In the genomic region with DNA sequence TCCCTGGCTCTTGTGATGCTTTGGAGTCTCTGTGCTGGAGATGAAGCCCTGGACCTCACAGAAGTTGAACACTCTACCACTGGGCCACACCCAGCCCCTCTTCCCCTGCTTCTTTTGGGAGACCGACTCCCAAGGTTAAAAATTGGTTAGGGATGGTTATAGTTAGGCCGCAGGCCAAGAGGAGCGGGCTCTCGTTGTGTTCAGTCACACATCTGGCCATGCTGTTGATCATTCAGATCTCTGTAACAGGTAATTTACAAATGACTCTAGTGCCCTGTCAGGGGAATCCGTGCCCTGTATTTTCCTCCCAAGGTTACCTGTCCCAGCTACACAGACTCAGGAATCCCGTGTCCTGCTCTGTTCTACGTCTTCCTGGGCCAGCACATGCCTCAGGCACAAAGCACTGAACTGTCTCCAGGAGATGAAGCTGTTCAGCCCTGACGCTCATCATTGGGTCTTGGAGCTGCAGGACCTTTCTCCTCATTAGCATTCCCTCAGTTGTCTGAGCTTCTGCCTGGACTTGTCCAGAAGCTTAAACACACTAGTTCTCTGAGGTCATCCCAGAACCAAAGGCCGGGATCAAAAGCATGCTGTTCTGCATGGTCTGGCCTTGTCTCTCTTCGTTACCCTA, we compare ENCODE assay signal across 27 mouse cellular contexts. TPM values are rescaled to one million over a fixed set of nuclear protein-coding genes. Genes with fewer than 3 reads are reported as not detected.
A peak's percentile ranks its signal among the peaks of the same experiment; 100 is the strongest.
DNase-seq lines count a peak whose midpoint lies in the region; ATAC-seq and TF ChIP-seq lines count a peak whose summit lies in the region.
"Had no signal": no experiment of that assay in that cellular context is flagged by ENCODE, and none has a peak within 500 bp of the region (broad histone marks: within the 10 kb centered on the region; RNA-seq: fewer than 3 reads in every experiment).

No protein-coding gene starts in this region.

- no peak for TF ChIP-seq EP300 in heart, adult 2 months (IDR thresholded peaks at IDR 0.05; ENCODE audit: insufficient read depth, low read depth, low read length)
- no peak for TF ChIP-seq EP300 in liver, postnatal 0 days (IDR thresholded peaks at IDR 0.05; ENCODE audit: low read depth)

- TF ChIP-seq POLR2A in heart, adult 2 months (IDR thresholded peaks at IDR 0.05; ENCODE audit: insufficient read depth, low read depth, low read length) = no peak

- TF ChIP-seq CTCF in heart, adult 2 months (IDR thresholded peaks at IDR 0.05) = no peak
- TF ChIP-seq CTCF in liver, postnatal 0 days (IDR thresholded peaks at IDR 0.05; ENCODE audit: low read depth) = no peak

- no peak overlapping the region for H3K4me2 ChIP-seq in liver, postnatal 0 days (ENCODE audit: low read depth, low read length)
- H3K4me2 ChIP-seq: hindbrain, embryonic 12.5 days; intestine, embryonic 15.5 days; liver, embryonic 13.5 days; midbrain, embryonic 12.5 days had no signal

- H3K4me3 ChIP-seq in heart, adult 2 months = no peak overlapping the region
- H3K4me3 ChIP-seq in liver, postnatal 0 days (ENCODE audit: low read depth, low read length) = no peak overlapping the region
- H3K4me3 ChIP-seq: hindbrain, embryonic 12.5 days; intestine, embryonic 15.5 days; liver, embryonic 13.5 days; midbrain, embryonic 12.5 days had no signal

- peak in 1 of 2 experiments; percentile 26 for DNase-seq in heart, adult 2 months
- no peak for DNase-seq in heart, postnatal 4 days
- DNase-seq in urinary bladder, postnatal 10 days (ENCODE audit: low spot score) = peak; percentile 5
- no peak for DNase-seq in urinary bladder, adult 2 months (ENCODE audit: low spot score)
- DNase-seq in Muller cell, postnatal 12 days (ENCODE audit: inconsistent ontology term) = peak; percentile 40
- DNase-seq in kidney, postnatal 4 days = no peak
- no peak for DNase-seq in liver, postnatal 0 days
- DNase-seq: adrenal gland, adult 8-10 months; cerebellum, adult 8-10 months; cerebellum, postnatal 36 days; gastrocnemius, postnatal 36 days; heart, postnatal 14 days; kidney, adult 2 months; kidney, postnatal 36 days; layer of hippocampus, postnatal 36 days; left cerebral cortex, postnatal 4 days; liver, embryonic 13.5 days; lung, adult 2 months; right cerebral cortex, postnatal 25 days; spleen, adult 18-20 months; thymus, postnatal 4 days had no signal

- H3K4me1 ChIP-seq in heart, adult 2 months (ENCODE audit: control insufficient read depth, insufficient read depth, low read length) = peaks cover 52% of the 10 kb centered on the region
- H3K4me1 ChIP-seq in liver, postnatal 0 days (ENCODE audit: insufficient read depth) = peaks cover 69% of the 10 kb centered on the region

- H3K27me3 ChIP-seq in heart, adult 2 months (ENCODE audit: control insufficient read depth, insufficient read depth, low read length) = no peaks in the 10 kb centered on the region
- H3K27me3 ChIP-seq in liver, postnatal 0 days (ENCODE audit: insufficient read depth, low read length) = no peaks in the 10 kb centered on the region
- H3K27me3 ChIP-seq: hindbrain, embryonic 12.5 days; intestine, embryonic 15.5 days; liver, embryonic 13.5 days; midbrain, embryonic 12.5 days had no signal

- WGBS in heart, adult 2 months = 81% methylated on average over 10 of the region's 10 CpGs
- 90% methylated on average over 10 of the region's 10 CpGs for WGBS in liver, postnatal 0 days (ENCODE audit: insufficient replicate concordance)

- peaks cover 9% of the 10 kb centered on the region for H3K79me2 ChIP-seq in heart, adult 2 months (replicated peaks; ENCODE audit: control insufficient read depth, insufficient read depth, low read length)

- H3K27ac ChIP-seq in heart, adult 2 months = peak overlapping the region; percentile 5; the same call in 1 of the 2 replicates
- H3K27ac ChIP-seq in liver, postnatal 0 days (ENCODE audit: low read depth) = no peak overlapping the region
- H3K27ac ChIP-seq: hindbrain, embryonic 12.5 days; hindbrain, postnatal 0 days; intestine, embryonic 15.5 days had no signal

- no peaks in the 10 kb centered on the region for H3K9me3 ChIP-seq in liver, postnatal 0 days (ENCODE audit: low read length)
- H3K9me3 ChIP-seq: hindbrain, embryonic 12.5 days; intestine, embryonic 15.5 days; liver, embryonic 13.5 days; midbrain, embryonic 12.5 days had no signal

- no peak for ATAC-seq in liver, postnatal 0 days
- ATAC-seq in megakaryocyte, adult 5-6 weeks (ENCODE audit: poor library complexity, severe bottlenecking) = no peak
- ATAC-seq: forebrain, embryonic 14.5 days; hindbrain, postnatal 0 days; intestine, embryonic 15.5 days had no signal

- H3K36me3 ChIP-seq in heart, adult 2 months (ENCODE audit: control insufficient read depth, insufficient read depth, low read length) = peaks cover 7% of the 10 kb centered on the region
- H3K36me3 ChIP-seq in liver, postnatal 0 days (replicated peaks; ENCODE audit: insufficient read depth, low read length) = no peaks in the 10 kb centered on the region
- H3K36me3 ChIP-seq: midbrain, embryonic 12.5 days had no signal

- intact Hi-C loops in heart, adult 2 months (cut with DNase I) = no loop called here

- no peak overlapping the region for H3K9ac ChIP-seq in heart, adult 2 months (ENCODE audit: low read depth, low read length)
- H3K9ac ChIP-seq in liver, postnatal 0 days (replicated peaks) = no peak overlapping the region
- H3K9ac ChIP-seq: hindbrain, embryonic 12.5 days; intestine, embryonic 15.5 days; liver, embryonic 13.5 days; midbrain, embryonic 12.5 days had no signal

RNA-seq across cellular contexts. Expression of a gene that starts 10.7 kb away (rescaled TPM):
- 100 to 1,000 TPM in 1 of 2 experiments, 10 to 100 TPM in 1; 96.7 to 116 TPM for total RNA-seq in heart, adult 2 months (2021)
- polyA plus RNA-seq in heart, adult 2 months (2012; rRNA removed) = 65.0 and 86.1 TPM in 2 replicates
- total RNA-seq in heart, postnatal 4 days (2021) = 10 to 100 TPM; 96.3 to 98.4 TPM
- 29.0 and 34.9 TPM in 2 replicates for polyA plus RNA-seq in urinary bladder, adult 2 months (2012; rRNA removed)
- 4.8 and 5.1 TPM in 2 replicates for polyA plus RNA-seq in liver, postnatal 0 days (2015; fragmentation: Nextera tagmentation; extraction: Ambion mirVana)
- 20.1 and 20.2 TPM in 2 replicates for total RNA-seq in megakaryocyte, adult 5-6 weeks (2015)
- total RNA-seq in megakaryocyte, adult 5-6 weeks (2017) = 22.7 and 22.8 TPM in 2 replicates

Comparison
In these comparisons a context has a peak if more than half of its experiments do, and no peak if none do; other contexts are left out.
1. DNase-seq: peak in urinary bladder, postnatal 10 days (single experiment) and Muller cell, postnatal 12 days (single experiment); none in heart, postnatal 4 days (single experiment), urinary bladder, adult 2 months (single experiment), kidney, postnatal 4 days (0 of 2) and liver, postnatal 0 days (single experiment).
2. RNA of a gene that starts 10.7 kb away (total RNA-seq): 96.7 to 116 TPM in heart, adult 2 months and 96.3 to 98.4 TPM in heart, postnatal 4 days; 20.1 to 22.8 TPM in megakaryocyte, adult 5-6 weeks; every median in the first group is over 4 times any median in the second.